Mouse (Mus musculus) midbrain, embryonic 16.5 days (tissue): ENCODE measurements at regions not wholly inside any gene's neighbourhood (a gene's known extent, or its start where the extent isn't known, plus 50 kb on each side); places are given as distances from the start of the nearest gene placed in this dataset.

Experiments used
- ATAC-seq: fragments of 200-750 bp; cut with Nextera tagmentation; 2 replicates; pipeline ENCODE4 v1.8.0; 2017; ENCODE audit warnings: moderate TSS enrichment
- H3K27ac ChIP-seq: fragments of 300-500 bp; sonication (generic); 2 replicates; pipeline ENCODE4 v1.5.1; 2014; ENCODE audit warnings: mild to moderate bottlenecking, low read length, mixed read lengths
- H3K27me3 ChIP-seq: fragments of 300-500 bp; sonication (generic); 2 replicates; pipeline ENCODE4 v1.6.1; 2014; ENCODE audit warnings: low read depth, low read length, mixed read lengths; ENCODE audit not compliant: control insufficient read depth, insufficient read depth
- H3K36me3 ChIP-seq: fragments of 300-500 bp; sonication (generic); 2 replicates; pipeline ENCODE4 v1.6.1; 2014; ENCODE audit warnings: mild to moderate bottlenecking, low read length, moderate library complexity, mixed read lengths; ENCODE audit not compliant: control insufficient read depth, insufficient read depth
- H3K4me1 ChIP-seq: fragments of 300-500 bp; sonication (generic); 2 replicates; pipeline ENCODE4 v1.6.1; 2014; ENCODE audit warnings: mild to moderate bottlenecking, low read length, mixed read lengths; ENCODE audit not compliant: control insufficient read depth, insufficient read depth
- H3K4me2 ChIP-seq: fragments of 300-500 bp; sonication (generic); 2 replicates; pipeline ENCODE4 v1.6.1; 2014; ENCODE audit warnings: mild to moderate bottlenecking, low read length, mixed read lengths
- H3K4me3 ChIP-seq: fragments of 300-500 bp; sonication (generic); 2 replicates; pipeline ENCODE4 v1.5.1; 2014; ENCODE audit warnings: low read depth, mild to moderate bottlenecking, low read length, moderate library complexity, mixed read lengths
- H3K9ac ChIP-seq: fragments of 300-500 bp; sonication (generic); 2 replicates; pipeline ENCODE4 v1.6.1; 2014; ENCODE audit warnings: low read depth, low read length, mixed read lengths
- H3K9me3 ChIP-seq: fragments of 300-500 bp; sonication (generic); replicated peaks from 2 replicates; pipeline ENCODE4 v1.6.1; 2014; ENCODE audit warnings: mild to moderate bottlenecking, low read length, mixed read lengths; ENCODE audit not compliant: control insufficient read depth, poor library complexity, severe bottlenecking
- WGBS: fragments of 180-500 bp; shearing (Covaris S2); extraction: QIAGEN DNeasy Blood & Tissue Kit; methylation state at CpG from one replicate; pipeline ENCODE4 v1.1.7; 2014; 5-methylcytosine and 5-hydroxymethylcytosine counted together

GRCm38 (mm10) chr17:31748158-31748557, 70.6 kb downstream of the Cryaa start:
- H3K36me3 ChIP-seq = no peaks in the 10 kb centered on the region
- WGBS = 83% methylated on average over 2 of the region's 2 CpGs
- no peak overlapping the region for H3K4me3 ChIP-seq
- H3K9ac ChIP-seq = no peak overlapping the region
- ATAC-seq = no peak
- no peak overlapping the region for H3K27ac ChIP-seq
- H3K27me3 ChIP-seq = no peaks in the 10 kb centered on the region
- H3K9me3 ChIP-seq = no peaks in the 10 kb centered on the region
- H3K4me2 ChIP-seq = no peak overlapping the region
- H3K4me1 ChIP-seq = peaks cover 4% of the 10 kb centered on the region; the same call in 1 of the 2 replicates

- Histone ChIP-seq H3K27ac (no peak overlapping the region), H3K4me2 (no peak overlapping the region), H3K27me3 (no peaks in the 10 kb centered on the region), H3K36me3 (no peaks in the 10 kb centered on the region), H3K9me3 (no peaks in the 10 kb centered on the region), H3K4me3 (no peak overlapping the region), H3K4me1 (peaks cover 4% of the 10 kb centered on the region; the same call in 1 of the 2 replicates), H3K9ac (no peak overlapping the region)
- 81% methylated on average over 6 of the region's 6 CpGs for WGBS
- no peak for ATAC-seq
Measured at GRCm38 (mm10) chr17:31748971-31749370, 71.4 kb downstream of the Cryaa start.

GRCm38 (mm10) chr17:31751262-31751661, 73.7 kb downstream of the Cryaa start:
- Histone ChIP-seq H3K4me2 (no peak overlapping the region), H3K27me3 (no peaks in the 10 kb centered on the region), H3K36me3 (no peaks in the 10 kb centered on the region), H3K4me1 (peaks cover 4% of the 10 kb centered on the region; the same call in 1 of the 2 replicates), H3K27ac (no peak overlapping the region), H3K9me3 (no peaks in the 10 kb centered on the region; the same call in 1 of the 2 replicates), H3K4me3 (no peak overlapping the region), H3K9ac (no peak overlapping the region)
- no peak for ATAC-seq
- WGBS = 90% methylated on average over 2 of the region's 2 CpGs

GRCm38 (mm10) chr17:31753113-31753858, 75.7 kb downstream of the Cryaa start:
- Histone ChIP-seq H3K9ac (no peak overlapping the region), H3K27me3 (no peaks in the 10 kb centered on the region), H3K36me3 (no peaks in the 10 kb centered on the region), H3K9me3 (no peaks in the 10 kb centered on the region; the same call in 1 of the 2 replicates), H3K4me3 (no peak overlapping the region), H3K4me2 (no peak overlapping the region), H3K27ac (no peak overlapping the region), H3K4me1 (no peaks in the 10 kb centered on the region)
- ATAC-seq = no peak
- WGBS = 70% methylated on average over 9 of the region's 9 CpGs

- no peaks in the 10 kb centered on the region for H3K27me3 ChIP-seq
- H3K4me3 ChIP-seq = no peak overlapping the region
- H3K9ac ChIP-seq = no peak overlapping the region
- H3K27ac ChIP-seq = no peak overlapping the region
- no peak overlapping the region for H3K4me2 ChIP-seq
- no peaks in the 10 kb centered on the region for H3K4me1 ChIP-seq
- no peak for ATAC-seq
- H3K36me3 ChIP-seq = no peaks in the 10 kb centered on the region
- WGBS = 52% methylated on average over 4 of the region's 4 CpGs
- no peaks in the 10 kb centered on the region; the same call in 1 of the 2 replicates for H3K9me3 ChIP-seq
Measured at GRCm38 (mm10) chr17:31753859-31754229, 76.2 kb downstream of the Cryaa start.

GRCm38 (mm10) chr17:31760465-31760864, 82.9 kb downstream of the Cryaa start:
- Histone ChIP-seq H3K9ac (no peak overlapping the region), H3K27ac (no peak overlapping the region), H3K9me3 (no peaks in the 10 kb centered on the region; the same call in 1 of the 2 replicates), H3K4me3 (no peak overlapping the region), H3K27me3 (no peaks in the 10 kb centered on the region), H3K4me2 (no peak overlapping the region), H3K36me3 (no peaks in the 10 kb centered on the region), H3K4me1 (no peaks in the 10 kb centered on the region)
- WGBS = 91% methylated on average over 2 of the region's 2 CpGs
- no peak for ATAC-seq

- WGBS = 51% methylated on average over 5 of the region's 5 CpGs
- Histone ChIP-seq H3K9me3 (no peaks in the 10 kb centered on the region), H3K27ac (no peak overlapping the region), H3K36me3 (no peaks in the 10 kb centered on the region), H3K4me3 (no peak overlapping the region), H3K9ac (no peak overlapping the region), H3K4me2 (no peak overlapping the region), H3K4me1 (peaks cover 13% of the 10 kb centered on the region), H3K27me3 (no peaks in the 10 kb centered on the region)
- no peak for ATAC-seq
Measured at GRCm38 (mm10) chr17:31763078-31763477, 85.5 kb downstream of the Cryaa start.

GRCm38 (mm10) chr17:31766779-31767697, 88.6 kb downstream of the Sik1 start:
- Histone ChIP-seq H3K4me1 (peaks cover 13% of the 10 kb centered on the region), H3K36me3 (no peaks in the 10 kb centered on the region), H3K27me3 (no peaks in the 10 kb centered on the region), H3K9ac (peak overlapping the region; percentile 67; the same call in 1 of the 2 replicates), H3K27ac (peak overlapping the region; percentile 83), H3K9me3 (peaks cover 7% of the 10 kb centered on the region; the same call in 1 of the 2 replicates), H3K4me3 (no peak overlapping the region), H3K4me2 (peak overlapping the region; percentile 9; the same call in 1 of the 2 replicates)
- ATAC-seq = peak; percentile 92
- 18% methylated on average over 25 of the region's 25 CpGs for WGBS
